Mouse (Mus musculus): ENCODE data around the gene Ubap1.

Gene Ubap1

DNA sequence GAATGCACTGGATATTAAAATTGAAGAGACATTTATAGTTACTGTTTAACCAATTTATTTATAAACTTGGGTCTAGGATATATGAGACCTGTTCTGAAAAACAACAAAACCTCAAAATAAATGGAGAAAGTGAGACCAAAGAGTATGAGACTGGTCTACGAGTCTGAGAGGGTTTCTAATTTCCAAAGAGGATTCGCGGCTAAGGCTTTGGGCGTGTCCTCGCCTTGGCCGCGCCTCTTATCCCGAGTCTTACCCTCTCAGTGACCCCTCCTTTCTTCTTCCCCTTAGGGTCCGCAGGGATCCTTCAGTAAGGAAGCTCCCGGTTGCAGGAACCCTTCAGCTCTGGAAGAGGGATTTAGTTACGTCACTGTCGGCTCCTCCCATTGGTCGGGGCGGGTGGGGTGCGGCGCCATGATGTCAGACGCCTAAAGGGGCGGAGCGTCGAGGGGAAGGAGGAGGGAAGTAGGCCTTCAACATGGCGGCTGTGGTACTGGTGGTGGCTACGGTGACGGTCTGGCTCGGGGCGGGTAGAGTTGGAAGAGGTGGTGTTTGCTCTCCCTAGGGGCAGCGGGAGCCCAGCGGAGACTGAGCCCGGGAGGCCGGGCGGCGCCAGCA is at the start of gene Ubap1:
Gene Ubap1, plus strand, starts transcription at position 413 of the 615 bp plus-strand sequence.
- peak; percentile 95 to 96 for DNase-seq (ENCODE audit: low spot score in 2 of 2)

DNA sequence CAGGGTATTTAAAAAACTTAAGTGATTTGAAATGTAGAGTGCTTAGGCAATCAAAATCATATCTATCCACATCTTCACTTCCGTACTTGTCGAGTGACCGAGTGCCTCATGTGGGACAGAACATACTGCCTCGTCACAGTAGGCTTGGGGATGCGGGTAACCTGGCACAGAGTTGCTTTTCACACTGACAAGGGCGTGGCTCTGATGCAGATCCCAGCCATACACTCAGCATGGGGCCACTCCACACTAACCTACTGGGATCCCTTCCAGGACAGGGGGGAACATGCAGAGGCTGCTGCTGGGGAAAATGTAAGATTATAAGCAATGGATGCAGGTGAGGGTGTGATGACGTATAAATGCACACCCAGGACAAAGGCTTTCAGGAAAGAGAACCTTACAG is 45.1 kb upstream of the Ubap1 start:
- no peak for DNase-seq (ENCODE audit: low spot score in 2 of 2)

- DNase-seq (ENCODE audit: low spot score in 2 of 2): peak; percentile 58 to 72
These were observed 44.5 kb upstream of the Ubap1 start for GRCm38 (mm10) chr4:41304302-41304701.

- DNase-seq (ENCODE audit: low spot score in 2 of 2): no peak
These were observed 41.4 kb upstream of the Ubap1 start for GRCm38 (mm10) chr4:41307406-41307805.

GRCm38 (mm10) chr4:41310567-41311563 is 37.9 kb upstream of the Ubap1 start:
- no peak for DNase-seq (ENCODE audit: low spot score in 2 of 2)

DNA sequence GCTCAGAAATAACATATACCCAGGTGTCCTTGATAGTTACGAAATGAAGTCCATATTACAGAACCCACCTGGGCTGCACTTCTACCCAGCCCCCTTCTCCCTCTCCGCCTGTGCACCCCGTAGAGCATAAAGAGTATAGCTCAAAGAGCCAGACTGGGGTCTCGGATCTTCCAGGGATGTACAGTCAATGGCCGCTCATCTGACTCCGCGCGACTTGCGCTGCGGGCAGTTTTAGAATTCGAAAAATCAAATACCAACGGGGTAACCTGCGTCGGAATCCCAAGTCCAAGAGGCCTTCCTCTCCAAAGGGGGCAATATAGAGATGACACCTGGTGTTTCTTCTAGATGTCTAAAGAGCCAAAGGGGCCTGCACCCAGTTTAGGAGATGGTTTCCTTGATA is 35.1 kb upstream of the Ubap1 start:
- no peak for DNase-seq (ENCODE audit: low spot score in 2 of 2)

GRCm38 (mm10) chr4:41314141-41315129 is 34.4 kb upstream of the Ubap1 start, which contains the start of gene Dcaf12:
TSS of gene Dcaf12 (minus strand) at chr4:41314889.
- DNase-seq (ENCODE audit: low spot score in 2 of 2): peak; percentile 97

- DNase-seq (ENCODE audit: low spot score in 2 of 2): no peak
These were observed 33.6 kb upstream of the Ubap1 start for GRCm38 (mm10) chr4:41315173-41315572.

DNA sequence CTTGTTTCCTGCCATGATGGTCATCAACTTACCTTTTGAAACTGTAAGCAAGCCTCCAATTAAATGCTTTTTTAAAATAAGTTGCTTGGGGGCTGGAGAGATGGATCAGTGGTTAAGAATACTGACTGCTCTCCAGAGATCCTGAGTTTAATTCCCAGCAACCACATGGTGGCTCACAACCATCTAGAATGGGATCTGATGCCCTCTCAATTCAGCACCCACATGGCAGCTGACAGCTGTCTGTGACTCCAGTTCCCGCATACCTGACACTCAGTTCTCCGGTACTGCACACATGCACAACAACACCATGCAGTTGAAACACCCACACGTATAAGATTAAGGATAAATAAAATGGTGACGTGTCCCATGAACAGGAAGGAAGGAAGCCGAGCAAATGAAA is 30.5 kb upstream of the Ubap1 start:
- no peak for DNase-seq (ENCODE audit: low spot score in 2 of 2)

- no peak for DNase-seq (ENCODE audit: low spot score in 2 of 2)
These were observed 27.8 kb upstream of the Ubap1 start for GRCm38 (mm10) chr4:41320971-41321370.

DNA sequence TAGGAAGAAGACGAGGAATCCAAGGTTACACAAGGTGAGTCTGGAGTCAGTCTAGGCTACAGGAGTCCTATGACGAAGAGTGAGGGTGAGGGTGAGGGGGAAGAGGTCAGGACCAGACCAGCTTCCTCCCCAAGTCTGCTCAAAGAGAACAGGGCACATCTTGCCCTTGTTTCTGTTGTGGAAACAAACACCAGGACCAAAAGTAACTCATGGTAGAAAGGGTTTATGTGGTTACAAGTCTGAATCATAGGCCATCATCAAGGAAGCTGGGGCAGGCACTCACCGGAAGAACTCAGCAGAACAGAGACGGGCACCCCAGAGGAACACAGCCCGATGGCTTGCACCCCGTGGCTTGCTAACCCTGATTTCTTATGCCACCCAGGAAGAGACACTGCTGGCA is 21.9 kb upstream of the Ubap1 start:
- DNase-seq (ENCODE audit: low spot score in 2 of 2): no peak

DNA sequence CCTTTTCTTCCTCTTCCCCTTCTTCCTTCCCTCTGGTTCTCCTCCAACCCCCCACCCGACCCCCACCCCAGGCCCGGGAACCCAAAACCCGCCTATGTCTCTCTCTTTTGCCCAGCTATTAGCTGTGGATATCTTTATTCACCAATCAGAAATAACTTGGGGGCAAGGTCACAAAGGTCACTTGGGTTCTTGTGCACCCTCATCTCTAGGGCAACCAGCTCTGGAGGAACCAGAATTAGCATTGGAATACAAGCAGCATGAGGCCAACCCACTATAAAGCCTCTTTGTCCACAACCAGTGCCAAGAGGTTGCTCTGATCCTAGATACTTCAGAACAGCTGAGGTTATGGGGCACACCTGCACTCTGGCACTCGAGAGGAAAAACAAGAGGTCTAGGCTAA is 19.3 kb upstream of the Ubap1 start:
- no peak for DNase-seq (ENCODE audit: low spot score in 2 of 2)

DNA sequence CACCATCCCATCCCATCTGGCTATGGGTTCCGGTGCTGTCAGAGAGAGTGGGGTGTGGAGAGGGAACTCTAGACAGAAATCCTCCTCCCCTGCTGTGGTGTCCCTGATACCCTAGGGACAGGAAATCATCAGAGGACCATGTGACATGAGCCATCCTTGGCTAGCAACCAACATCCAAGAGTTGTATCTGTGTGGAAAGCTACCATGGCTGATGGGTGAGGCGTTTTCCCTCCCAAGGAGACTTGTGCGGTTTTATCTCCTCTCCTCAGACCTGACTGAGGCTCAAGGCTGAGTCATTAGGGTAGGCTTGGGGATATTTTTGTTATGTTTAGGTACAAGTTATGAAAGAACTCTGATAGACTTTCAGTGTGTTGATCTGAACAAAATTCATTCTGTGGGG is 17.7 kb upstream of the Ubap1 start:
- no peak for DNase-seq (ENCODE audit: low spot score in 2 of 2)

GRCm38 (mm10) chr4:41331698-41332421 is 16.9 kb upstream of the Ubap1 start:
- no peak for DNase-seq (ENCODE audit: low spot score in 2 of 2)

DNA sequence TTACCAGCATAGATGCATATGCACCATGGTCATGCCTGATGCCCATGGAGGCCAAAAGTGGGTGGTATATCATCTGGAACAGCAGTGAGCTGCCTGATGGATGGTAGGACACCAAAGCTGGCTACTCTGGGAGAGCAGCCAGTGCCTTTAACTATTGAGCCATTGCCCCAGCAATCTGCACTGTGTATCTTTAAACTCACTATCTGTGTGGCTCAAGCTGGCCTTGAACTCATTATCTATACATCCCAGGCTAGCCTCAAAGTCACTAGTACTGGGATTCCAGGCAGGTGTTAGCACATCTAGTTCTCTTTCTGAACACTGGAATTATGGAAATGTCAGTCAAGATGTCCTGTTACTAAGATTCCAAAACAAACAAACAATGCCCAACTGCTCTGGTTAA is 12.2 kb upstream of the Ubap1 start:
- DNase-seq (ENCODE audit: low spot score in 2 of 2): no peak

DNA sequence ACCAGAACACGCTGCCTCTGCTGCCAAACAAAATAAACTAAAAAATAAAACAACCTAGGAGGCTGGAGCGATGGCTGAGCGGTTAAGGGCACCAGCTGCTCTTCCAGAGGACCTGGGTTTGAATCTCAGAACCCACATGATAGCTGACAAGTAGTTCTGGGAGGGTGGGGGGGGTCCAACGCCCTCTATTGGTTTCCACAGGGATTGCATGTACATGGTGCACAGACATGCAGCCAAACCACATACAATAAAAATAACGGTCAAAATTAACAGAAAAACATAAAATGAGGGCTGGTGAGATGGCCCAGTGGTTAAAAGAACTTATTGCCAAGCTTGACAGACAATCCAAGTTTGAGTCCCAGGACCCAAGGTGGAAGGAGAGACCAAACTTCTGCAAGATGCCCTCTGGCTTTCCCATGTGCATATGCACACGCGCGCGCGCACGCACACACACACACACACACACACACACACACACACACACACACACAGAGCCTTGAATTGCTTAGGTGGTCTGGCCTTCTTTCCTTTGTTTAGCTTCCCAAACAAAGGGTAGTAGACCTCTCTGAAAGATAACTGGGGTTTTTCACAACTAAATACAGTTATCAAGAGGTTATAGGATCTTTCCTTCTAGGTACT is 7.8 kb upstream of the Ubap1 start:
- DNase-seq (ENCODE audit: low spot score in 2 of 2): no peak

- DNase-seq (ENCODE audit: low spot score in 2 of 2): peak in 1 of 2 experiments; percentile 32
These were observed 2.8 kb upstream of the Ubap1 start for GRCm38 (mm10) chr4:41346011-41346410.

GRCm38 (mm10) chr4:41347839-41348238 is 957 bp upstream of the Ubap1 start:
- no peak for DNase-seq (ENCODE audit: low spot score in 2 of 2)

- no peak for DNase-seq (ENCODE audit: low spot score in 2 of 2)
These were observed 399 bp downstream of the Ubap1 start for GRCm38 (mm10) chr4:41349199-41349591.

DNA sequence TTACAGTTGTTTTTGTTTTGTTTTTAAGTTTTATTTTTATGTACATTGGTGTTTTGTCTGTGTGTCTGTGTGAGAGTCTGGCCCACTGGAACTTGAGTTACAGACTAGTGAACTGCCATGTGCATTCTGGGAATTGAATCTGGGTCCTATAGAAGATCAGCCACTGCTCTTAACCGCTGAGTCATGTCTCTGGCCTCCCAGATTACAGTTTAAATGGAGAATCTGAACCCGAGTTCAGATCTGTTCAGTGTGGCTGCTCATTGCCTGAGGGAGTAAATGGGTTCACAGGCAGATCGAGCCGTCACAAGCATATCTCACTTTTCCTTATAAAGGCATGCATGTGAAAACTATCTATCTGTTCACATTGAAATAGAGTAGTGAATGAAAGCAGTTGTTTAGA is 4.0 kb downstream of the Ubap1 start:
- no peak for DNase-seq (ENCODE audit: low spot score in 2 of 2)

GRCm38 (mm10) chr4:41353265-41353664 is 4.5 kb downstream of the Ubap1 start:
- DNase-seq (ENCODE audit: low spot score in 2 of 2): no peak

Measured in right cerebral cortex, postnatal 10 days (tissue).